Mouse (Mus musculus): ENCODE measurements around the gene Auts2.

GRCm38 (mm10) chr5:131636431-131636830, 906.7 kb downstream of the Auts2 start:
- TF ChIP-seq CTCF (IDR thresholded peaks at IDR 0.05; ENCODE audit: low read depth) (no peak), EP300 (IDR thresholded peaks at IDR 0.05; ENCODE audit: low read depth) (no peak)
